Mouse (Mus musculus): ENCODE measurements around the gene Sema3c.

The Sema3c gene

DNA sequence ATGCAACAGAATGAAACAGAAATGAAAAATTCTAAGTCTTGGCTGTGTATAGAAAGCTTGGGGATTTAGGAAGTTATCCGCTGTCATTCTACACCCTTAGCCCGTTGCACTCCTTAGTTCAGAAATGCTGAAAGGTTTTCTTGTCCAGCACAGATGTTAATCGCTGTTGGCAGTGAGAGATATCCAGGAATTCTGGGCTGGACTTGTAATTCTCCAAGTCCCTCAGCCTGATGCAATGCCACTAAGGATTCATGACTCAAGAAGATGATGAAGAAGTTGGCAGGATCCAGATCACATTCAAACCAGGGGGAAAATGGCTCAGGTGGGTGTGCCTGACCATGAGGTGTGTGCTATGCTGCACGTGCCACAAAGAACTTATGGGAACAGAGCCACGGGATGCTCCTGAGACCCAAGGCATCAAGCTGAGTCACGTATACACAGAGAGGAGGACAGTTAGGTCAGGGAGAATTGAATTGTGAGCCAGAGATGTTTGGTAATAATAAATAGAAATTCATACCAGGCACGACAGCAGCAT lies 179.5 kb downstream of the Sema3c start:
- ChIA-PET CTCF (no interaction called here), POLR2A (no interaction called here)

DNA sequence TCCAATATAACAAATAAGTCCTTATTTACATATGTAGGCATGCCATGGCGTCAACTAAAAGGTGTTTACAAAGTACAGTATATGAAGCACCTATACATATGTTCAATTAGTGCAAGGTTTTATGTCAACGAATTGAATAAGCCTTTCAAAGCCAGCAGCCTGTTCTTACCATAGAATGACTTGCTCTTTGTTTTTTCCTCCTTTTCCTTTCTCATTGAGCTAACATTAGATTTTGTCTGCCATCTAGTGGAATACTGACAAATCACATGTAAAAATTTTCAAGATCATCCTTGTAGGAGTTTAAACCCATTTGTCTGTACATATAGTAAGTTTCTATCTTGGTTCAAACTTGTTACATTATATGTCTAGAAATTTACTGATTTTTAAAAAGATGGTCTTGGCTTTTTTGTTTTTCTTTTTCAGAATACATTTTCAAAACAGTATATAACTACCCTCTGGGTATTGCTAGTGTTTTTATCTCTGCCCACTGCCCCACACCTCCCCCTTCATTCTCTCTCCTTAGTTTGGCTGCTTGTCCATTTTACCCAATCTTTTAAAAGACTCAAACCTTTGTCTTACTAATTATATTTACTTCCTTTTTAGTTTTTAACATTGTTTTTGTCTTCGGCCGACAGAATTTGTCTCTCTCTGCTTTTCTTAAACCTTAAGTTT lies 192.1 kb downstream of the Sema3c start:
- CTCF ChIA-PET = interaction anchor here in 3 of 4 experiments (0.5 to 2.0 kb wide), 3 partner anchors 19 to 818 kb away, joined by 3 to 10 read pairs (median 5); no protein-coding TSS in a partner anchor
- POLR2A ChIA-PET = no interaction called here

DNA sequence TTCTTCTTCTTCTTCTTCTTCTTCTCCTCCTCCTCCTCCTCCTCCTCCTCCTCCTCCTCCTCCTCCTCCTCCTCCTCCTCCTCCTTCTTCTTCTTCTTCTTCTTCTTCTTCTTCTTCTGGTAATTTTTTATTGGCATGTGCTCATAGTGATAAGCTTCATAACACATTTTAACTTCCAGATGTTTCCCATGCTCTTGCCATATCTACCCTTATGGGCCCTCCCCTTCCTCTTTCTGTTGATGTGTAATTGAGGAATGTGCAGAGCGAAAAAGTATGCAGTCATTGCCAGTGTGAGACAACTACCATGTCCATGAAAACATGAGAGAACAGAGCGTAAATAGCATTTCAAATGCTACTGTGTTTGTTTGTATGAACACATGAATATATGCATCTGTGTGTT lies 196.2 kb downstream of the Sema3c start:
- CTCF ChIA-PET = no interaction called here
- POLR2A ChIA-PET = no interaction called here

DNA sequence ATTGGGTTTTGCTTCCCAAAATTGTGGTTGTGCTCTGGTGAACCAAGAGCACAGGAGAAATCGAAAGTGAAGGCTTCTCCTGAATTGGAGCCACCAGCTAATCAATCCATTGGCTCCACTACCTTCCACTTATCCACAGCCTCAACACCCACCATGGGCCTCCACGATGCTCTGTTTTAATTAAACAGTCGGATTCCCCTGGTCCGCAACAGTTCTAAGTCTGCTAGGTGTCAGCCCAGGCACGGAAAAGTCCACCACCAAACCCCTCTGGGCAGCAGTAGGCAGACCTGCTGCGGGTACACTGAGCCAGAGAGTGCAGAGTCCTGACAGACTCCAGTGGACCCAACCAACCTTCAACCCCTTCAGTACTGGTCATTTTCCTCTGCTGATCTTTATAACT lies 202.5 kb downstream of the Sema3c start:
- CTCF ChIA-PET = no interaction called here
- POLR2A ChIA-PET = no interaction called here

Measured in embryonic stem cell, embryonic (primary cell).